Mouse (Mus musculus): ENCODE results near the gene Magohb. TPM values are rescaled to one million over a fixed set of nuclear protein-coding genes. Genes with fewer than 3 reads are reported as not detected.

Gene Magohb
- total RNA-seq, 2 experiments from 2014 or later = 7.2 to 8.8 TPM

GRCm38 (mm10) chr6:131269599-131269998 is 23.4 kb downstream of the Magohb start:
- intact Hi-C loops (cut with DNase I) = no loop called here
- no peak for DNase-seq

DNA sequence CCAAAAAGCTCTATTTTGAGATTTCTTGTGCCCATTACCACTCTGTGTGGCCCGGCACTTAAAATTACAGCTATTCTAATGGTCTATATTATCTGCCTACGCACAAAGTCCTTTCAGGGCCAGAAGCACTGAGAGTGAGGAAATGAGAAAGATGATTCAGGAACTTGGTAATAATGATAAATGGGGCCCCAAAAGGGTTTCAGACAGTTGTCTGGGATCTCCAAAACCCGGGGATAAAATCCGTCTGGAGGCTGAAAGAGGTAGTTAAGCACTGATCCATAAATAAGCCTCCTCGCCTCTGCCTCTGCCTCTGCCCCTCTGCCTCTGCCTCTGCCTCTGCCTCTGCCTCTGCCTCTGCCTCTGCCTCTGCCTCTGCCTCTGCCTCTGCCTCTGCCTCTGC is 28.9 kb downstream of the Magohb start:
- intact Hi-C loops (cut with DNase I) = no loop called here
- DNase-seq = no peak

DNA sequence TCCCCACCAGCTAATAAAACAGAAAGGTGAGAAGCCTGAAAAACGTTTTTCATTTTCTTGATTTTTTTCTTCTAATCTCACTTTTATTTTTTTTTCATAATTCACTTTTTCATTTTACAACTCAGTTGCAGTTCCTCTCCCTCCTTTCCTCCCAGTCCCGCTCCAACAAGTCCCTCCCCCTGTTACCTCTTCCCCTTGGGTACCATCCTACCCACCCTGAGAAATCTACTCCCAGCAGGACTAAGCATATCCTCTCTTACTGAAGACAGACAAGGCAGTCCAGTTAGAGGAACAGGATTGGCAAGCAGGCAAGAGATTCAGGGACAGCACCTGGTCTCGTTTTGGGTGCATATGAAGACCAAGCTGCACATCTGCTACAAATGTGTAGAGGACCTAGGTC is 30.3 kb downstream of the Magohb start:
- no peak for DNase-seq
- intact Hi-C loops (cut with DNase I) = no loop called here

- intact Hi-C loops (cut with DNase I) = no loop called here
- DNase-seq = no peak
Observed at GRCm38 (mm10) chr6:131262009-131262408, 31.0 kb downstream of the Magohb start.

DNA sequence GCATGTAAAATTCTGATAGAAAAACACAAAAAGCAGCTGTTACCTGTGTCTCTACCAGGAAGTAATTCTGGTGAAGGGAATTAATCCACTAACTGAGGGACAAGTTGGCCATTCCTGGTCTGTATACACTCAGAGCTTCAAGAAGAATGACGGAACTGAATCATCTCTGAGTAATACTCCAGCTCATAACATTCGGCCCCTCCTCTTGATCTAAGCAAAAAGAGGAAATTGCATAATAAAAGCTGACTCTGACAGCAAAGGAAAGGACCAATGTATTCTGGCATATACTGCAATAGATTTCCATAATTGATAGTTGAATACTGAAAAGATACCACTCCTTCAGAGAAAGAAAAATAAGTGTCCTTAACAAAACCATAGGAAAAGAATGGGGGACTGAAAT is 45.8 kb downstream of the Magohb start, which contains the start of gene Klra2:
Gene Klra2, minus strand, starts transcription at position 157 of the 400 bp plus-strand sequence.
- no peak for DNase-seq
- intact Hi-C loops (cut with DNase I) = no loop called here

DNA sequence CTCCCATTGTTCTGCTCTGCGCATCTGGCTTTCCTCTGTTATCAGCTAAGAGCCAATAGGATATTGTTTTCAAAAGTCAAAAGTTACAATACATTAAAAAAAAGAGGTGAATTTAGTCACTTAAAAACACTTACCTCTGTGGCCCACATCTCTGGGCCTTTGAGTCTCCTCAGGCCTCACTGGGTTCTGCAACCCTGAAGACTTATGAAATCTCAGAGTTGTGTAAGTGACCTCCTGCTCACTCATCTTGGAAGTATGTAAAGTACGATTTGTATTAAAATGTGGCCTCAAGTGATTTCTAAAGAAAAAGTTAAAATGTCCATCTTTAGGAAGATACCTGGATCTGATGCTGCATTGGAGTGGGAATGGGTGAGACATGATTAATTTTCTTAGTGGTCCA is 48.0 kb downstream of the Magohb start:
- intact Hi-C loops (cut with DNase I) = no loop called here

More for the DNA sequence above, 48.0 kb downstream of the Magohb start:
- DNase-seq = no peak

Other genes starting within 250 kb of the Magohb start
- gene Klra2, start 45.9 kb downstream of the Magohb start, total RNA-seq (2021) = under 1 TPM in 1 of 2 experiments, not detected in 1; 0.15 TPM
- under 1 TPM; 0.17 to 0.32 TPM for gene Styk1, start 60.4 kb upstream of the Magohb start, total RNA-seq (2021)
- 100 to 1,000 TPM; 210 to 214 TPM for gene Ybx3, start 95.2 kb upstream of the Magohb start, total RNA-seq (2021)
- gene 5430401F13Rik, start 193.2 kb upstream of the Magohb start, total RNA-seq (2021) = not detected
- gene Gm6619, start 193.2 kb upstream of the Magohb start, total RNA-seq (2021) = not detected

Measured in heart, postnatal 14 days (tissue).